Mouse (Mus musculus) bone marrow, adult 2 months (tissue): ENCODE results near the gene Tacc2.

Experiments used
- CTCF ChIP-seq: fragments of 200-500 bp; IDR thresholded peaks from 2 replicates; pipeline ENCODE4 v1.5.1; 2011; ENCODE audit warnings: low read length, control low read depth; ENCODE audit not compliant: control insufficient read depth, insufficient read depth
- POLR2A ChIP-seq: fragments of 200-500 bp; IDR thresholded peaks from 2 replicates; pipeline ENCODE4 v1.6.1; 2011; ENCODE audit warnings: low read depth, mild to moderate bottlenecking, control low read depth, low read length, borderline replicate concordance; ENCODE audit not compliant: control insufficient read depth

- TF ChIP-seq POLR2A (no peak), CTCF (no peak)
Observed at GRCm38 (mm10) chr7:130617591-130617990, 40.4 kb downstream of the Tacc2 start.
